Mouse (Mus musculus) C2C12 (cell line): ENCODE results near the gene Olfml2a.

Experiments
- CEBPB ChIP-seq: IDR thresholded peaks from one replicate; pipeline ENCODE4 v1.6.1; 2011; ENCODE audit warnings: low read depth, mild to moderate bottlenecking, control low read depth, moderate library complexity
- CTCF ChIP-seq: IDR thresholded peaks from one replicate; pipeline ENCODE4 v1.5.1; 2011; ENCODE audit not compliant: control insufficient read depth, insufficient read depth, insufficient read length

- TF ChIP-seq CTCF: no peak
- TF ChIP-seq CEBPB: no peak
Observed at GRCm38 (mm10) chr2:38925171-38926080, 6.4 kb upstream of the Olfml2a start.
